Mouse (Mus musculus) heart, embryonic 15.5 days (tissue): ENCODE results near the gene Kif22. TPM values are rescaled to one million over a fixed set of nuclear protein-coding genes. Genes with fewer than 3 reads are reported as not detected.

Experiments used
- ATAC-seq: fragments of 200-750 bp; cut with Nextera tagmentation; replicated peaks from 2 replicates; pipeline ENCODE4 v1.8.0; 2017; ENCODE audit warnings: low read depth, moderate TSS enrichment; ENCODE audit not compliant: insufficient number of reproducible peaks, insufficient read depth, low FRiP score
- H3K27ac ChIP-seq: fragments of 300-500 bp; sonication (generic); 2 replicates; pipeline ENCODE4 v1.5.1; 2015; ENCODE audit warnings: mild to moderate bottlenecking, inconsistent platforms
- H3K27me3 ChIP-seq: fragments of 300-500 bp; sonication (generic); 2 replicates; pipeline ENCODE4 v1.6.1; 2015; ENCODE audit warnings: inconsistent platforms
- H3K36me3 ChIP-seq: fragments of 300-500 bp; sonication (generic); 2 replicates; pipeline ENCODE4 v1.6.1; 2015; ENCODE audit warnings: mild to moderate bottlenecking, inconsistent platforms
- H3K4me1 ChIP-seq: fragments of 300-500 bp; sonication (generic); replicated peaks from 2 replicates; pipeline ENCODE4 v1.6.1; 2015; ENCODE audit warnings: inconsistent platforms
- H3K4me2 ChIP-seq: fragments of 300-500 bp; sonication (generic); 2 replicates; pipeline ENCODE4 v1.6.1; 2015; ENCODE audit warnings: inconsistent platforms, mild to moderate bottlenecking, moderate library complexity
- H3K4me3 ChIP-seq: fragments of 300-500 bp; sonication (generic); 2 replicates; pipeline ENCODE4 v1.5.1; 2015; ENCODE audit warnings: mild to moderate bottlenecking, inconsistent platforms
- H3K9ac ChIP-seq: fragments of 300-500 bp; sonication (generic); 2 replicates; pipeline ENCODE4 v1.6.1; 2015; ENCODE audit warnings: mild to moderate bottlenecking, inconsistent platforms
- H3K9me3 ChIP-seq: fragments of 300-500 bp; sonication (generic); replicated peaks from 2 replicates; pipeline ENCODE4 v1.6.1; 2016; ENCODE audit warnings: inconsistent platforms
- WGBS: fragments of 180-500 bp; shearing (Covaris S2); methylation state at CpG from one replicate; pipeline ENCODE4 v1.1.7; 2015; ENCODE audit warnings: mixed read lengths; 5-methylcytosine and 5-hydroxymethylcytosine counted together
- microRNA-seq: library from miRNA; unstranded; fragments of <30 nt; microRNA quantifications from one replicate; pipeline ENCODE4, GENCODE M21; 2016
- polyA plus RNA-seq: library from polyadenylated mRNA; unstranded; fragments of >200 nt; fragmentation: Nextera tagmentation; extraction: Ambion mirVana; gene quantifications from 2 replicates; pipeline ENCODE4 v1.2.1, GENCODE M21; 2015

Kif22 gene
- polyA plus RNA-seq, 1 experiment from 2014 or later: 67.5 TPM

DNA sequence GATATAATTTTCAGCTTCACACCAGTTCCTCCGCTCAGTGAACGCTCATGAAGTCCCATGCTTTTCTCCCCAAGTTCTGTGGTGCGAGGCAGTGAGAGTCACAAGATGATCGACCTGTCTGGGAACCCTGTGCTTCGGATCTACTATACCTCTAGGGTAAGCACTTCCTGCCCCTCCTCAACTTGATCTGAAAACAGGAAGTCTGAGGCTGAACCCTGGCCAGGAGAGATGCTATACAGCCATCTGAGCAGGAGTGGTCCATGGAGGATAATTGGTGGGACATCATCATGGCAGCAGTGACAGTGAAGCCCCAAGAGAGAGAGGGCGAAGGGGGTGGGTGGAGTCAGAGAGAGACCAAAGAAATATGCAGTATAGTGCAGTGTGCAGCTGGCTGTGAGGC is 63.4 kb downstream of the Kif22 start:
- WGBS: 82% methylated on average over 6 of the region's 6 CpGs
- H3K27ac ChIP-seq: no peak overlapping the region
- H3K4me3 ChIP-seq: no peak overlapping the region
- no peaks in the 10 kb centered on the region for H3K9me3 ChIP-seq
- H3K4me1 ChIP-seq: peaks cover 17% of the 10 kb centered on the region
- H3K27me3 ChIP-seq: no peaks in the 10 kb centered on the region
- no peak overlapping the region for H3K4me2 ChIP-seq
- peaks cover 23% of the 10 kb centered on the region for H3K36me3 ChIP-seq
- no peak overlapping the region for H3K9ac ChIP-seq
- no peak for ATAC-seq

Small RNA genes lying within 50 kb of the gene (microRNA-seq; reads per million reads assigned to microRNA genes)
- not detected for gene Gm44343

Other genes with a start within 250 kb of the Kif22 start
- 120 and 149 TPM in 2 replicates for gene Ppp4c, start 250.0 kb downstream of the Kif22 start, polyA plus RNA-seq
- 0.69 and 1.3 TPM in 2 replicates for gene Fam57b, start 244.8 kb downstream of the Kif22 start, polyA plus RNA-seq
- gene 4930451I11Rik, start 210.8 kb downstream of the Kif22 start, polyA plus RNA-seq: not detected in 2 replicates
- 0.53 TPM in 1 of 2 replicates, not detected in the other for gene Doc2a, start 195.1 kb downstream of the Kif22 start, polyA plus RNA-seq
- gene Hirip3, start 180.5 kb downstream of the Kif22 start, polyA plus RNA-seq: 14.3 and 24.2 TPM in 2 replicates
- gene Ino80e, start 180.1 kb downstream of the Kif22 start, polyA plus RNA-seq: 50.4 and 56.9 TPM in 2 replicates
- 29.0 and 36.4 TPM in 2 replicates for gene Taok2, start 157.8 kb downstream of the Kif22 start, polyA plus RNA-seq
- gene Tmem219, start 119.6 kb downstream of the Kif22 start, polyA plus RNA-seq: 19.2 and 23.0 TPM in 2 replicates
- gene Kctd13, start 113.6 kb downstream of the Kif22 start, polyA plus RNA-seq: 12.3 and 14.8 TPM in 2 replicates
- gene Asphd1, start 92.9 kb downstream of the Kif22 start, polyA plus RNA-seq: 0.08 and 0.20 TPM in 2 replicates
- gene Sez6l2, start 91.9 kb downstream of the Kif22 start, polyA plus RNA-seq: 0.65 and 0.83 TPM in 2 replicates
- gene Cdipt, start 66.6 kb downstream of the Kif22 start, polyA plus RNA-seq: 67.4 and 86.6 TPM in 2 replicates
- gene Cdiptos, start 66.4 kb downstream of the Kif22 start, polyA plus RNA-seq: 0.85 and 1.6 TPM in 2 replicates
- gene Mvp, start 27.9 kb downstream of the Kif22 start, polyA plus RNA-seq: 14.5 and 18.1 TPM in 2 replicates
- 0.74 TPM in 1 of 2 replicates, not detected in the other for gene Pagr1b, start 26.0 kb downstream of the Kif22 start, polyA plus RNA-seq
- gene Pagr1a, start 25.1 kb downstream of the Kif22 start, polyA plus RNA-seq: 59.7 and 73.1 TPM in 2 replicates
- gene Gm42742, start 21.4 kb downstream of the Kif22 start, polyA plus RNA-seq: 15.7 and 16.6 TPM in 2 replicates
- 1.9 and 4.1 TPM in 2 replicates for gene Prrt2, start 21.3 kb downstream of the Kif22 start, polyA plus RNA-seq
- 35.6 and 53.7 TPM in 2 replicates for gene Maz, start 15.4 kb downstream of the Kif22 start, polyA plus RNA-seq
- not detected in 2 replicates for gene Zg16, start 44.9 kb upstream of the Kif22 start, polyA plus RNA-seq
- gene AI467606, start 48.9 kb upstream of the Kif22 start, polyA plus RNA-seq: 1.6 and 6.7 TPM in 2 replicates
- gene Qprt, start 79.8 kb upstream of the Kif22 start, polyA plus RNA-seq: 1.8 and 2.6 TPM in 2 replicates
- 0.23 and 1.5 TPM in 2 replicates for gene Spn, start 95.4 kb upstream of the Kif22 start, polyA plus RNA-seq
- gene Cd2bp2, start 153.6 kb upstream of the Kif22 start, polyA plus RNA-seq: 35.4 and 42.5 TPM in 2 replicates
- gene Tbc1d10b, start 166.0 kb upstream of the Kif22 start, polyA plus RNA-seq: 17.0 and 21.3 TPM in 2 replicates
- gene Mylpf, start 166.4 kb upstream of the Kif22 start, polyA plus RNA-seq: 11.6 and 15.4 TPM in 2 replicates
- gene Zfp553, start 190.6 kb upstream of the Kif22 start, polyA plus RNA-seq: 17.8 and 23.7 TPM in 2 replicates
- gene Sept1, start 190.7 kb upstream of the Kif22 start, polyA plus RNA-seq: 22.8 and 33.9 TPM in 2 replicates
- gene Zfp771, start 201.8 kb upstream of the Kif22 start, polyA plus RNA-seq: 32.0 and 38.8 TPM in 2 replicates
- gene Dctpp1, start 218.2 kb upstream of the Kif22 start, polyA plus RNA-seq: 134 and 135 TPM in 2 replicates
- 51.9 and 54.8 TPM in 2 replicates for gene Sephs2, start 231.6 kb upstream of the Kif22 start, polyA plus RNA-seq